Mouse (Mus musculus) CD4-positive naive resting alpha-beta T cell, adult 76 days (primary cell): ENCODE measurements around the gene Snx19. TPM values are rescaled to one million over a fixed set of nuclear protein-coding genes. Genes with fewer than 3 reads are reported as not detected.

ENCODE experiments used
- total RNA-seq: library from RNA; stranded (reverse); gene quantifications from one replicate; pipeline ENCODE4 v1.2.4, GENCODE M21; 2023

The Snx19 gene
- total RNA-seq = 20.7 TPM

GRCm38 (mm10) chr9:30426882-30427632 is at the start of gene Snx19:
Gene Snx19, plus strand, starts transcription at chr9:30427108.

